Mouse (Mus musculus): ENCODE measurements at regions not wholly inside any gene's neighbourhood (a gene's known extent, or its start where the extent isn't known, plus 50 kb on each side); places are given as distances from the start of the nearest gene placed in this dataset.

DNA sequence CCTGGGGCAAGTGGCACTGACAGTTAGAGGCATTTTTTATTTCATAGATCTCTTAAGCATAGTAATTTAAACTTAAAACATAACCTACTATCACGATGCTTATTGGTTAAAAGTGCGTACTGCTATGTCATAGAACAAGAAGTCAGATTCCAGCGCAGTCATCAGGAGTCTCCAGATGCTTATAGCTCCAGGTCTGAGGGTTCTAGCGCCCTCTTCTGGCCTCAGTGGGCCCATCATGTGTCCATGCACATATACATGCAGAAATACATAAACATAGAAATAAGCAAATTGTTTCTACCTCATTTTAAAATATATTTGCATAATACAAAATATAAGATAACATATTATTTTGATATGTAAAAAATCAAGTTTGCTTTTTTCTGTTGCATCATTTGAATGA, 1002.8 kb upstream of the Adgrl2 start:
- no peaks in the 10 kb centered on the region for H3K27me3 ChIP-seq (replicated peaks; ENCODE audit: control insufficient read depth, insufficient read depth, low read length)
- no peaks in the 10 kb centered on the region for H3K4me1 ChIP-seq (replicated peaks; ENCODE audit: control insufficient read depth, insufficient read depth, low read length)
- H3K36me3 ChIP-seq (ENCODE audit: control insufficient read depth, insufficient read depth) = no peaks in the 10 kb centered on the region
- H3K4me3 ChIP-seq (ENCODE audit: low read depth, low read length) = no peak overlapping the region
- ATAC-seq = no peak
- H3K9ac ChIP-seq (ENCODE audit: low read depth, low read length) = no peak overlapping the region
- WGBS = 62% methylated on average over 4 of the region's 4 CpGs
- no peak overlapping the region for H3K4me2 ChIP-seq (replicated peaks; ENCODE audit: low read depth)
- no peak; the same call in 1 of the 2 replicates for TF ChIP-seq CTCF (IDR thresholded peaks at IDR 0.05; ENCODE audit: low read depth)
- H3K27ac ChIP-seq (ENCODE audit: low read depth, low read length) = no peak overlapping the region
- no peaks in the 10 kb centered on the region for H3K9me3 ChIP-seq (ENCODE audit: control insufficient read depth)

DNA sequence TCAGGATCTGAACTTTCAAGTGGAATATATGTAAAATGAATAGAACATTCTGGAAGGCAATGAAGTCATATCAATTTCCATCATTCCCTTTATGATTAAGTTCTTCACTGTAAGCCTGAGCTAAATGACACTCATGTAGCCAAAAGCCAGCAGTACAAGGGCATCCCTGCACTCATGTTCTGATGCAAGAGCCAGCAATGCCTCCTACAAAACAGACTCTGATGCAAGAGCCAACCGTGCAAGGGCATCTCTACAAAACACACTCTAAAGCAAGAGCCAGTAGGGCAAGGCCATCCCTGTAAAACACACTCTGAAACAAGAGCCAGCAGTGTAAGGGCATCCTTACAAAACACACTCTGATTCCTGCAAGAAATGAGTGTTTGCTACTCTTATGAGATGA, 997.4 kb upstream of the Adgrl2 start:
- Histone ChIP-seq H3K9ac (ENCODE audit: low read depth, low read length) (no peak overlapping the region), H3K27me3 (replicated peaks; ENCODE audit: control insufficient read depth, insufficient read depth, low read length) (no peaks in the 10 kb centered on the region), H3K9me3 (ENCODE audit: control insufficient read depth) (no peaks in the 10 kb centered on the region), H3K4me1 (replicated peaks; ENCODE audit: control insufficient read depth, insufficient read depth, low read length) (no peaks in the 10 kb centered on the region), H3K4me3 (ENCODE audit: low read depth, low read length) (no peak overlapping the region), H3K4me2 (replicated peaks; ENCODE audit: low read depth) (no peak overlapping the region), H3K36me3 (ENCODE audit: control insufficient read depth, insufficient read depth) (no peaks in the 10 kb centered on the region), H3K27ac (ENCODE audit: low read depth, low read length) (no peak overlapping the region)
- WGBS = 80% methylated on average over 1 of the region's 1 CpGs
- no peak for TF ChIP-seq CTCF (IDR thresholded peaks at IDR 0.05; ENCODE audit: low read depth)
- no peak for ATAC-seq

DNA sequence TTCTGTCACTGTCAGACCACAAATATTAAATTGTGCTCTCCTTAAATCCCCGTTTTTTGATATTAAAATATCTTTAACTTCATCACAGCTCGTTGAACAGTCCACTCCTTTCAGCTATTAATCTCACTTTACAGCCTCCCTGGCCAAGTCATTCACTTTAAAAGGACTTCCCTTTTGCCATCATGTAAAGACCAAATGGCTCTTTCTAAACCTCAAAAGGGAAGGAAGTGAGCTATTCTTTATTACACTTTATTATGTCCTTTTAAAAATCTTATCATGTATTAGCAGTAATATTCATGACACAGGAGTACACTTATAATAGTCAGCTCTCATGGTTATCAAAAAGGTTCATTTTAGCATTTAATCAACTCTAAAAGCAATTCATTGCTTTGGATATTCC, 966.6 kb upstream of the Adgrl2 start:
- Histone ChIP-seq H3K36me3 (ENCODE audit: control insufficient read depth, insufficient read depth) (no peaks in the 10 kb centered on the region), H3K4me2 (replicated peaks; ENCODE audit: low read depth) (no peak overlapping the region), H3K27me3 (replicated peaks; ENCODE audit: control insufficient read depth, insufficient read depth, low read length) (no peaks in the 10 kb centered on the region), H3K4me1 (replicated peaks; ENCODE audit: control insufficient read depth, insufficient read depth, low read length) (no peaks in the 10 kb centered on the region), H3K4me3 (ENCODE audit: low read depth, low read length) (no peak overlapping the region), H3K9ac (ENCODE audit: low read depth, low read length) (no peak overlapping the region), H3K9me3 (ENCODE audit: control insufficient read depth) (no peaks in the 10 kb centered on the region), H3K27ac (ENCODE audit: low read depth, low read length) (no peak overlapping the region)
- no peak for TF ChIP-seq CTCF (IDR thresholded peaks at IDR 0.05; ENCODE audit: low read depth)
- no peak for ATAC-seq
- 48% methylated on average over 2 of the region's 2 CpGs for WGBS

DNA sequence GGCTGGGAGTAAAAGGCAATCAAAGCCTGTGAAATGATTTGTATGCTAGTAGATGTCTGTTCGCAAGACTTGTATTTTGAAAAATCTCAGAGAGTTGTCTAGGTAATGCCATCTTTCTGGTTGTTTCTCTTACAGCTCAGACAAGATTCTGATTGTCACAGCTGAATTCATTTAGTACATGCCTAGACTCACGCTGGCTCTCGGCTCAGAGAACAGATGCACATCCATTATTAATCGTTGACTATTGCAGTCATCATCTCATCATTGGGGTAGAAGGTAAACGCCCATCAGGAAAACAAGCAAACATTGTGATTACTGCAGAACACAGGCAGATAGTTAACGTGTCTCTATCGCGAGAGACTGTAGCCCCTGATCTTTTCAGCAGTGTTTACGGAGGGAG, 945.8 kb upstream of the Adgrl2 start:
- Histone ChIP-seq H3K9me3 (ENCODE audit: control insufficient read depth) (no peaks in the 10 kb centered on the region), H3K4me2 (replicated peaks; ENCODE audit: low read depth) (no peak overlapping the region), H3K27ac (ENCODE audit: low read depth, low read length) (no peak overlapping the region), H3K9ac (ENCODE audit: low read depth, low read length) (no peak overlapping the region), H3K4me1 (replicated peaks; ENCODE audit: control insufficient read depth, insufficient read depth, low read length) (no peaks in the 10 kb centered on the region), H3K36me3 (ENCODE audit: control insufficient read depth, insufficient read depth) (no peaks in the 10 kb centered on the region), H3K27me3 (replicated peaks; ENCODE audit: control insufficient read depth, insufficient read depth, low read length) (no peaks in the 10 kb centered on the region), H3K4me3 (ENCODE audit: low read depth, low read length) (no peak overlapping the region)
- ATAC-seq = no peak
- TF ChIP-seq CTCF (IDR thresholded peaks at IDR 0.05; ENCODE audit: low read depth) = no peak
- WGBS = 72% methylated on average over 9 of the region's 9 CpGs

DNA sequence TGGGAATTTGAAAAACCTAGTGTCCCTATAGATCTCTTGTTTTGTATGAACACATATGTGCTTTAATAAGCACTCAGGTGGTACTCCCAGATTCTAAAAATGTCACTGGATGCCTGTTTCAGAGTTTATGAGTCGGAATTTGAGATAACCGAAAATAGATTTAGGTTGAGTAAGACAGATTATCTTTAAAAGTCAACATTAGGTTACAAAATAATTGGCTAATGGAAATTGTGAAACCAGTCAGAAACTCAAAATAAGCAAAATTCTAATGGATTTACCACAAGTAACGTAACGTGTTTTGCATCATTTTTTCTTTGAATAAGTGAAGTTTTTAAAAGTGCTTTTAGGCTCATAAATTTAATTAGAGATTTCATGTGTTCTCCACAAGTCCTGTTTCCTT, 944.5 kb upstream of the Adgrl2 start:
- Histone ChIP-seq H3K36me3 (ENCODE audit: control insufficient read depth, insufficient read depth) (no peaks in the 10 kb centered on the region), H3K27me3 (replicated peaks; ENCODE audit: control insufficient read depth, insufficient read depth, low read length) (no peaks in the 10 kb centered on the region), H3K4me2 (replicated peaks; ENCODE audit: low read depth) (no peak overlapping the region), H3K9me3 (ENCODE audit: control insufficient read depth) (no peaks in the 10 kb centered on the region), H3K9ac (ENCODE audit: low read depth, low read length) (no peak overlapping the region), H3K4me3 (ENCODE audit: low read depth, low read length) (no peak overlapping the region), H3K27ac (ENCODE audit: low read depth, low read length) (no peak overlapping the region), H3K4me1 (replicated peaks; ENCODE audit: control insufficient read depth, insufficient read depth, low read length) (no peaks in the 10 kb centered on the region)
- no peak for ATAC-seq
- 72% methylated on average over 4 of the region's 4 CpGs for WGBS
- no peak for TF ChIP-seq CTCF (IDR thresholded peaks at IDR 0.05; ENCODE audit: low read depth)

DNA sequence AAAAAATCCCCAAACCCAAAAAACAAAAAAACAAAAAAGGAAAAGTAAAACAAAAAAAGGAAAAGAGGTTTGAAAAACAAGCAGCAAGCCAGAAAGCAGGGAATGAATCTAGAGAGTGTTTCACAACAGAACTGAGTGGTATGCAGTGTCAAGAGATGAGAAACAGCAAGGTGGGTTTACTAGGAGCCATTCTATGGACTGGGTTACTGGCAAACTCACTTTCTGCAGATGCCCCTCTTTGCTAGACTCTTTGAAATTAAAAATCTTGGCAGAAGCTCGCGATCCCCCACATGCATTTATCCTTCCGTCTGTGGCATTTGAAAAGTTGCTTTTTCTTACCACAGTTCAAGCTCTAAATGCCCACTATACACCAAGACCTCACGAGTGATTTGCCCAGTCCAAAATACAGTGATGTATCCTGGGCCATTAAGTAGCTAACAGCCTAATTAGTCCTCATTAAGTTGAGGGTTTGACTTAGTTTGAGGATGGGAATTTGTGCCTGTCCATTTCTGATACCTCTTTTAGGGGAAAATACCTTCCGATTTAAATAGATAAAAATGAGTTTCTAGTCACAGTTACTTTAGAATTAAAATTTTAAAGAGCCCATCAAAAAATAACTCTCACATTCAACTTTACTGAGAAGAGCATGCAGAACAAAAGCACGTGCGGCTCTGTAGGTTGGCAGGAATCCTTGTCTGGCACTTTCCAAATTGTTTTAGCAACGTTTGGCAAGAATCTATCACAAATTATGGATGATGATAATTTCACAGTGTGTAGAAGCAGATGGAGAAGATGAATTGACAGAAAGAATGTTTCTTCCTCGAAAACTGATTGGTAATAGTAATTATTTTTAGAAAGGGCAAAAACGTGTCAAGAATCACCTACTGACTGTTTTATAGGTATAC, 938.4 kb upstream of the Adgrl2 start:
- Histone ChIP-seq H3K27ac (ENCODE audit: low read depth, low read length) (no peak overlapping the region), H3K27me3 (replicated peaks; ENCODE audit: control insufficient read depth, insufficient read depth, low read length) (no peaks in the 10 kb centered on the region), H3K4me3 (ENCODE audit: low read depth, low read length) (no peak overlapping the region), H3K9ac (ENCODE audit: low read depth, low read length) (no peak overlapping the region), H3K9me3 (ENCODE audit: control insufficient read depth) (no peaks in the 10 kb centered on the region), H3K4me1 (replicated peaks; ENCODE audit: control insufficient read depth, insufficient read depth, low read length) (no peaks in the 10 kb centered on the region), H3K4me2 (replicated peaks; ENCODE audit: low read depth) (no peak overlapping the region), H3K36me3 (ENCODE audit: control insufficient read depth, insufficient read depth) (no peaks in the 10 kb centered on the region)
- ATAC-seq = no peak
- WGBS = 78% methylated on average over 10 of the region's 10 CpGs
- TF ChIP-seq CTCF (IDR thresholded peaks at IDR 0.05; ENCODE audit: low read depth) = no peak

Data from intestine, postnatal 0 days (tissue).